Mouse (Mus musculus): Measurements from ENCODE around the gene Igf2bp1. TPM values are rescaled to one million over a fixed set of nuclear protein-coding genes. Genes with fewer than 3 reads are reported as not detected.

Gene Igf2bp1
- polyA plus RNA-seq, 1 experiment: 13.4 TPM

DNA sequence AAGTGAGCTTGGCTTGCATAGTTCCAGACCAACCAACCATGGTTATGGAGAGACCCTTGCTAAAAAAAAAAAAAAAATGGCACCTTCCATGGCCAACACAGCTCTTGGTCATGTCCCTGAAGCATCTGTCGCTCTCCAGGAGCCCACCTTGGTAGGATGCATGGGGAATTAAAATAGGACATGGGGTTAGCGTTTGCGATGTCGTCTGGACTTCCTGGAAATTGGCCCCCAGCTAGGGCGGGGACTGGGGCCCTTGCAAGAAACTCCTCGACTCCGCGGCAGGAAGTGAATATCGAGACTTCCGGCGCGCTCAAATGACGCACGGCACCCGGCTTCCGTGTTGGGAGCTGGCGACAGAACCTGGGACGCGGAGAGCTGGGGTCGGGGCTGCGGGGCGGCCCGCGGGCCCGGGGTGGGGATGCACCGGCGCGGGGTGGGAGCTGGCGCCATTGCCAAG is 28.9 kb upstream of the Igf2bp1 start, which contains the start of gene Snf8:
TSS of gene Snf8 (plus strand) at position 290 of the 457 bp plus-strand sequence.
- TF ChIP-seq POLR2A (IDR thresholded peaks at IDR 0.05; ENCODE audit: borderline replicate concordance, extremely low read depth, insufficient read depth, insufficient read length, poor library complexity, severe bottlenecking): peak; percentile 33; the same call in 1 of the 2 replicates
- no peak for TF ChIP-seq CTCF (IDR thresholded peaks at IDR 0.05; ENCODE audit: borderline replicate concordance, extremely low read depth, insufficient read depth, insufficient read length)
- DNase-seq (ENCODE audit: low read depth): peak; percentile 98

DNA sequence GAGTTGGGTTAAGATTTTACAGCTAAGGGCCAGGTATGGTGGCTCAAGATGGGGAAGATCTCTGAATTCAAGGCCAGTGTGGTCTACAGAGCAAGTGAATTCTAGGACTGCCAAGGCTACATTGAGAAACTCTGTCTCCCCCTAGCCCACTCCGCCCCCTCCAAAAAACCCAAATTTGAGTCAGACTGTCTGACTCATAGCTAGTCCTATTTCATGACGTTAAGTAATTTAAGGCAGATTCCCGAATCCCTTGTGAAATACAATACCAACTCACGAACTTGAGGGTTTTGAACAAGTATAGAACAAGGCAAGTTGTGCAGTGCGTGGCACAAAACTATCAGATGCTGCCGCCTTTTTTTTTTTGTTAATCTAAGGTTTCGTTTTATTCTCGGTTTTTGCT is 28.4 kb upstream of the Igf2bp1 start:
- TF ChIP-seq CTCF (IDR thresholded peaks at IDR 0.05; ENCODE audit: borderline replicate concordance, extremely low read depth, insufficient read depth, insufficient read length): no peak
- TF ChIP-seq POLR2A (IDR thresholded peaks at IDR 0.05; ENCODE audit: borderline replicate concordance, extremely low read depth, insufficient read depth, insufficient read length, poor library complexity, severe bottlenecking): no peak
- DNase-seq (ENCODE audit: low read depth): no peak

GRCm38 (mm10) chr11:96033264-96033663 is 27.5 kb upstream of the Igf2bp1 start:
- TF ChIP-seq CTCF (IDR thresholded peaks at IDR 0.05; ENCODE audit: borderline replicate concordance, extremely low read depth, insufficient read depth, insufficient read length): no peak
- no peak for TF ChIP-seq POLR2A (IDR thresholded peaks at IDR 0.05; ENCODE audit: borderline replicate concordance, extremely low read depth, insufficient read depth, insufficient read length, poor library complexity, severe bottlenecking)

DNA sequence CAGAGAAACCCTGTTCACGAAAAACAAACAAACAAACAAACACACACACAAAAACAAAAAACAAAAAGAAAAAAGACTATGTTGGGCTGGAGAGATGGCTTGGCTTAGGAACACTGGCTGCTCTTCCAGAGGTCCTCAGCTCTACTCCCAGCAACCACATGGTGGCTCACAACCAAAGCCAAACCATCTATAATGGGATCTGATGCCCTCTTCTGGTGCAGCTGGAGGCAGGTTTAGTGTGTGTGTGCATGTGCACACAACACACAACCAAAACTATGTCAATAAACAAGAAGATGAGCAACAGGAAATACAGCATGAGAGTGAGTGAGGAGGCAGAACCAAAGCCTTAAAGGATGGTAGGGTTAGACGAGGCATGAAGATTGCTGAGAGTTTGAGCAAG is 26.0 kb upstream of the Igf2bp1 start:
- TF ChIP-seq POLR2A (IDR thresholded peaks at IDR 0.05; ENCODE audit: borderline replicate concordance, extremely low read depth, insufficient read depth, insufficient read length, poor library complexity, severe bottlenecking) (no peak), CTCF (IDR thresholded peaks at IDR 0.05; ENCODE audit: borderline replicate concordance, extremely low read depth, insufficient read depth, insufficient read length) (no peak)
- DNase-seq (ENCODE audit: low read depth): no peak

More at GRCm38 (mm10) chr11:96033264-96033663, 27.5 kb upstream of the Igf2bp1 start:
- peak; percentile 35 for DNase-seq (ENCODE audit: low read depth)

DNA sequence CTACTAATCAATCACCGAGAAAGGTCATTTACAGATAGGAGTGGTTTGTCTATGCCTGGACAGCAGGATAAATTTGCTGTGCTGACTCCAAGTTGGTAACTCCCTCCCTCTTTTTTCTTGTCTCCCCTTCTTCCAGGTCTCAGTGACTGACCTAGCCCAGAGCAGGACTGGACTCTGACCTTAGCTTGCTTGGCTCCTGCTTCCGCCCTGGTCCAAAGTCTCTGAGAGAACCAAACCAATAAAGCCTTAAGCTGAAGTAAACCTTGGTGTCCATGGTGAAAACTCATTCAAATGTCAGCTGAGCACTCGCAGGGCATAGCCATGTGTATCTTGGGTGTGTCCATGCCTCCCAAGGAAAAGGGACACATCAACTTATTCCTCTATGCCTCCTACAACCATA is 24.8 kb upstream of the Igf2bp1 start:
- TF ChIP-seq POLR2A (IDR thresholded peaks at IDR 0.05; ENCODE audit: borderline replicate concordance, extremely low read depth, insufficient read depth, insufficient read length, poor library complexity, severe bottlenecking) (no peak), CTCF (IDR thresholded peaks at IDR 0.05; ENCODE audit: borderline replicate concordance, extremely low read depth, insufficient read depth, insufficient read length) (no peak)
- DNase-seq (ENCODE audit: low read depth): no peak

DNA sequence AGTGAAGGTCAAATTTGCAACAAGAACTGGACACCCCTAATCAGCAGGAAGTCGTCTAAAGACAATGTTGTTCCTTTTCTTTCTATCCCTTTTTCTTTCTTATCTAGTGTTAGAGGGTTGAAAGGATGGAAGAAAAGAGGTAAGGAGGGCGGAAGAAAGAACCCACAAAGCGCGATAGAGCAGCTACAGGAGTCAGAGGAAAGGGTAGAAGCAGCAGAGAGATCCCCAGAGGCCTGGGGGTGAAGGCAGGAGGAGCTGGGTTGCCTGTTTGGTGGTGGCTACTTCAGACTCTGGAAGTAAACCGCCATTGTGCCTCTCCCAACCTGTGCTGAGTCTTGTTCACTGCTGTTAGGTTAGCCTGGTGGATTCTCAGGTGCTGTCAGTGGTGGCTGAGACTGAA is 22.4 kb upstream of the Igf2bp1 start:
- TF ChIP-seq POLR2A (IDR thresholded peaks at IDR 0.05; ENCODE audit: borderline replicate concordance, extremely low read depth, insufficient read depth, insufficient read length, poor library complexity, severe bottlenecking): no peak
- no peak for TF ChIP-seq CTCF (IDR thresholded peaks at IDR 0.05; ENCODE audit: borderline replicate concordance, extremely low read depth, insufficient read depth, insufficient read length)
- DNase-seq (ENCODE audit: low read depth): no peak

DNA sequence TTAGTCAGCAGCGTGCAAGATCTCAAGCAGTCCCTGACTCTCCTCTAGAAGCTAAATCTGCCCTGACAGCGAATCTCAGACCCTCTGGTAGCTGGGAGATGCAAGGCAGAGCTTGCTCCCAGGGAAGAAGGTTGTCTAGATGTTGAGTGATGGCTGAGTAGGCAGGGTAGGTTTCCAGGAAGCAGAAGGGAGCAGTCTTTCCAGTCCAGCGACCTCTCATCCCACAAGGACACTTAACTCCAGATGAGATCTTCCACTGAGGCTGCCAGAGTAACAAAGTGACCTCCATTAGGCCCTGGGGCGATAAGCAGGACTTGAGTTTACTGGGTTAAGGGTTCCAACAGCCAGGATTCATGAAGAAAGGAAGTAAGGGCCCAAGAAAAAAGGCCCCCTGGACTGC is 14.9 kb upstream of the Igf2bp1 start:
- DNase-seq (ENCODE audit: low read depth): no peak

DNA sequence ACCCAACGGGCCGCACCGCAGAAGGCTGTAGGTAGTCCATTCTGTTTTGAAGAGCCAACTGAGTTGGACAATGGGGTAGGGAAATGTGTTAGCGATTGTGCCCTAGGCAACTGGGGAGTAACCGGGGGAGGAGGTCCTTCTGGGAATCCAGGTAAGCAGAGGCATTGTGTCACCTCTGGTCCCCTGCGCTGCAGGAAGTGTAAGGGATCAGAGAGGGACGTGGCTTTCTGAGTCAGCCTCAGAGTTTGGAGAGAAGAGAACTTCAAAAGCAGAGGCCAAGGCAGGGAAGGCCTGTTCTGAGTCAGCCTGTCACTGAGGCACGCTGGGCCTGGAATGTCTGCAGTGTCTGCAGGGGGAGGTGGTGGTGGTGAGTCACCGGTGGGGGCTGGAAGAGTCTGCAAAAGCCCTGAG is 12.2 kb upstream of the Igf2bp1 start:
- TF ChIP-seq CTCF (IDR thresholded peaks at IDR 0.05; ENCODE audit: borderline replicate concordance, extremely low read depth, insufficient read depth, insufficient read length): no peak
- TF ChIP-seq POLR2A (IDR thresholded peaks at IDR 0.05; ENCODE audit: borderline replicate concordance, extremely low read depth, insufficient read depth, insufficient read length, poor library complexity, severe bottlenecking): no peak
- no peak for DNase-seq (ENCODE audit: low read depth)

More for the DNA sequence above, 14.9 kb upstream of the Igf2bp1 start:
- TF ChIP-seq CTCF (IDR thresholded peaks at IDR 0.05; ENCODE audit: borderline replicate concordance, extremely low read depth, insufficient read depth, insufficient read length): no peak
- TF ChIP-seq POLR2A (IDR thresholded peaks at IDR 0.05; ENCODE audit: borderline replicate concordance, extremely low read depth, insufficient read depth, insufficient read length, poor library complexity, severe bottlenecking): no peak

DNA sequence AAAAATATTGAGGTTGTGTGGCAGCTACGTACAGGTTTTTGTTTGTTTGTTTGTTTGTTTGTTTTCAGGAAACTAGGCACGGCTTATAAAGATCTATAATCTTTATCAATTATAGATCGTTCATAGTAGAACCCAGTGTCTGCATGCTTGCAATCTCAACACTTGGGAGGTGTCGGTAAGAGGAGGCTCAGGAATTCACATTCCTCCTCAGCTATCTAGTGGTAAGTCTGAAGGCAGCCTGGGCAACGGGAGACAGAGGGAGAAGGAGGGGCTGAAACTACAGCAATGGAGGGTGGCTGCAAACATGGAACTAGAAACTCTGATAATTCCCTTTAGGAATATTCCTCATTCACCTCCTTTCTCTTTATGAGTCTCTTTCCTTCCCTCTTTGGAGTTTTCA is 9.7 kb upstream of the Igf2bp1 start:
- TF ChIP-seq POLR2A (IDR thresholded peaks at IDR 0.05; ENCODE audit: borderline replicate concordance, extremely low read depth, insufficient read depth, insufficient read length, poor library complexity, severe bottlenecking) (no peak), CTCF (IDR thresholded peaks at IDR 0.05; ENCODE audit: borderline replicate concordance, extremely low read depth, insufficient read depth, insufficient read length) (no peak)
- no peak for DNase-seq (ENCODE audit: low read depth)

DNA sequence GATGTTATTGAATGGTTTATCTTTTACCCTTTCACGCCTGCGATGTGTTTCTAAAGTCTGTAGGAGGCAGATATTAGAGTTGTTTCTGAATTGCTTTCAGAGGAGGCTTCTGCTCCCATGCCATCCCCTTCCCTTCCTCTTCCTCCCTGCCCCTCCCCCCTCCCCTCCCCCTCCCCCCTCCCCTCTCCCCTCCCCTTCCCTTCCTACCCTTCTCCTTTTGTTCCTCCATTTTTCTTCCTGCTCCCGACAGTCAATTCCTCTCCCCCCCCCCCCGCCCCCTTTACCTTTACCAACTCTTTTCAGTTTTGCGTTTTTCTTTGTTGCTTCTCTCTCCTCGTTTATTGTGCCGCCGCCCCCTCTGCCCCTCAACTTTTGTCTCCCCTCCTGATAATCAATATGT is 6.2 kb upstream of the Igf2bp1 start:
- TF ChIP-seq POLR2A (IDR thresholded peaks at IDR 0.05; ENCODE audit: borderline replicate concordance, extremely low read depth, insufficient read depth, insufficient read length, poor library complexity, severe bottlenecking): no peak
- no peak for TF ChIP-seq CTCF (IDR thresholded peaks at IDR 0.05; ENCODE audit: borderline replicate concordance, extremely low read depth, insufficient read depth, insufficient read length)
- no peak for DNase-seq (ENCODE audit: low read depth)

- TF ChIP-seq CTCF (IDR thresholded peaks at IDR 0.05; ENCODE audit: borderline replicate concordance, extremely low read depth, insufficient read depth, insufficient read length) (no peak), POLR2A (IDR thresholded peaks at IDR 0.05; ENCODE audit: borderline replicate concordance, extremely low read depth, insufficient read depth, insufficient read length, poor library complexity, severe bottlenecking) (no peak)
These were observed 3.1 kb upstream of the Igf2bp1 start for GRCm38 (mm10) chr11:96008827-96009226.

DNA sequence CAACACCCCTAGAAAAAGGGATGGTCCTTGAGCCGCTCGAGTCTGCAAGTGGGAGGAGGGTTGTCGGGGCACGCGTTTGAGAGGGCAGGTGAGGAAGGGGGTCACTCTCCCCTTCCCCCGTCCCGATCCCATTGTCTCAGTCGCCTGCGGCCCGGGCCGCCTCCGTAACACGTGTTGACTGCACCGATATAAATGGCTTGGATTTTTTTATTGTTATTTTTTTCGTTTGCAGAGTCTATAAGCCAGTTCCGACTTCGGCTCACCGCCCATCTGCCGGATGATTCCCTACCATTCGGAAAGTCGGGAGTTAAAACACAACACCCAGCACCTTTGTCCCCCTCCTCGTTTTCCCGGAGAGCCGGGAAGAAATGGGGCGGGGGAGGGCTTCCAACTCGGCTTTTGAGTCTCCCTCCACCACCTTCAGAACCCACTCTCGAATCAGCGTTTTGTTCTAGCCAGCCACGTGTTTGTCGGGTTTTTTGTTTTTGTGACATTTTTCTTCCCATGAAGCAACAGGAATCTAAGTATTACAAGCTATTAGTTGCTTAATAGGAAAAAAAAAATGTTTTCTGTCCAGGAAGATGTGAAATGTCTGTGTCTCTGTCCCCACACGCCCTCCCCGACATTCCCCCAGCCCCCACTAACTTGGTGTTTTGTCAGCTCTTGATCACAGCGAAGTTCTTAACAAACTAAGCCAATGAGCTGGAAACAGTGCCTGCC is 1.9 kb upstream of the Igf2bp1 start:
- TF ChIP-seq CTCF (IDR thresholded peaks at IDR 0.05; ENCODE audit: borderline replicate concordance, extremely low read depth, insufficient read depth, insufficient read length) (no peak), POLR2A (IDR thresholded peaks at IDR 0.05; ENCODE audit: borderline replicate concordance, extremely low read depth, insufficient read depth, insufficient read length, poor library complexity, severe bottlenecking) (no peak)
- DNase-seq (ENCODE audit: low read depth): peak; percentile 73

More at GRCm38 (mm10) chr11:96008827-96009226, 3.1 kb upstream of the Igf2bp1 start:
- no peak for DNase-seq (ENCODE audit: low read depth)

Measured in brain, embryonic 14.5 days (tissue).